Mouse (Mus musculus) embryonic facial prominence, embryonic 11.5 days (tissue): Measurements from ENCODE around the gene Pank2. TPM values are rescaled to one million over a fixed set of nuclear protein-coding genes. Genes with fewer than 3 reads are reported as not detected.

Experiments used
- ATAC-seq: fragments of 200-750 bp; cut with Nextera tagmentation; replicated peaks from 2 replicates; pipeline ENCODE4 v1.8.0; 2017; ENCODE audit warnings: low read depth; ENCODE audit not compliant: insufficient number of reproducible peaks, low FRiP score, low TSS enrichment
- DNase-seq: peaks from one replicate; pipeline ENCODE4 v3.0.0-alpha.2; 2015; ENCODE audit warnings: low spot score
- H3K27ac ChIP-seq: fragments of 300-500 bp; sonication (generic); replicated peaks from 2 replicates; pipeline ENCODE4 v1.5.1; 2014; ENCODE audit warnings: mild to moderate bottlenecking, low read depth, low read length, control low read depth
- H3K27me3 ChIP-seq: fragments of 300-500 bp; sonication (generic); 2 replicates; pipeline ENCODE4 v1.6.1; 2014; ENCODE audit warnings: mild to moderate bottlenecking, low read length, moderate library complexity, mixed read lengths; ENCODE audit not compliant: control insufficient read depth, insufficient read depth
- H3K36me3 ChIP-seq: fragments of 300-500 bp; sonication (generic); replicated peaks from 2 replicates; pipeline ENCODE4 v1.6.1; 2014; ENCODE audit warnings: low read depth, mild to moderate bottlenecking, low read length, moderate library complexity, mixed read lengths; ENCODE audit not compliant: control insufficient read depth, insufficient read depth
- H3K4me1 ChIP-seq: fragments of 300-500 bp; sonication (generic); 2 replicates; pipeline ENCODE4 v1.6.1; 2014; ENCODE audit warnings: low read length, mixed read lengths; ENCODE audit not compliant: control insufficient read depth, insufficient read depth
- H3K4me2 ChIP-seq: fragments of 300-500 bp; sonication (generic); 2 replicates; pipeline ENCODE4 v1.6.1; 2014; ENCODE audit warnings: low read depth, mild to moderate bottlenecking, control low read depth, low read length, moderate library complexity
- H3K4me3 ChIP-seq: fragments of 300-500 bp; sonication (generic); 2 replicates; pipeline ENCODE4 v1.5.1; 2014; ENCODE audit warnings: low read depth, low read length, control low read depth
- H3K9ac ChIP-seq: fragments of 300-500 bp; sonication (generic); replicated peaks from 2 replicates; pipeline ENCODE4 v1.6.1; 2014; ENCODE audit warnings: mild to moderate bottlenecking, control low read depth, low read length
- H3K9me3 ChIP-seq: fragments of 300-500 bp; sonication (generic); replicated peaks from 2 replicates; pipeline ENCODE4 v1.6.1; 2016; ENCODE audit warnings: mild to moderate bottlenecking, low read length, inconsistent platforms, mixed read lengths; ENCODE audit not compliant: control insufficient read depth
- whole genome bisulfite sequencing: fragments of 180-500 bp; shearing (Covaris S2); extraction: QIAGEN DNeasy Blood & Tissue Kit; methylation state at CpG from one replicate; pipeline ENCODE4 v1.1.7; 2014; 5-methylcytosine and 5-hydroxymethylcytosine counted together
- polyA plus RNA-seq: library from polyadenylated mRNA; unstranded; fragments of >200 nt; fragmentation: Nextera tagmentation; extraction: Ambion mirVana; gene quantifications from 2 replicates; pipeline ENCODE4 v1.2.1, GENCODE M21; 2014

Pank2 gene
- polyA plus RNA-seq, 1 experiment from 2014 or later: 68.0 TPM

DNA sequence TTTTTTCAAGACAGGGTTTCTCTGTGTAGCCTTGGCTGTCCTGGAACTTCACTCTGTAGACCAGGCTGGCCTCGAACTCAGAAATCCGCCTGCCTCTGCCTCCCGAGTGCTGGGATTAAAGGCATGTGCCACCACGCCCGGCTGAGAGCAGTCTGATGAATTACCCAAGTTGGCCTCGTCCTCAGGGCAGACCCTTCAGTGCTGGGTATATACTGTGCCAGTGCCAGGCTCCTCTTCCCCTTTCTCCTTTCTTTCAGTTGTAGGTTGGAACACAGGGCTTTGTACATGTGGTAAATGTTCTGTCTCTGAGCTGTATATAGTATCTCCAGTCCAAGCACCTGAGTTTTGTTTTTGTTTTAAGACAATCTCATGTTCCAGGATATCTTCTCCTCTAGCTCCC lies 1.7 kb downstream of the Pank2 start:
- no peak for ATAC-seq
- H3K9ac ChIP-seq: no peak overlapping the region
- 70% methylated on average over 6 of the region's 6 CpGs for WGBS

GRCm38 (mm10) chr2:131265056-131265455 lies 2.8 kb downstream of the Pank2 start:
- WGBS: 80% methylated on average over 2 of the region's 2 CpGs
- Histone ChIP-seq H3K9me3 (no peaks in the 10 kb centered on the region), H3K9ac (no peak overlapping the region), H3K36me3 (no peaks in the 10 kb centered on the region), H3K27me3 (no peaks in the 10 kb centered on the region), H3K4me1 (no peaks in the 10 kb centered on the region), H3K27ac (no peak overlapping the region), H3K4me2 (no peak overlapping the region), H3K4me3 (no peak overlapping the region)
- DNase-seq: no peak
- no peak for ATAC-seq

More for the DNA sequence above, 1.7 kb downstream of the Pank2 start:
- Histone ChIP-seq H3K4me1 (no peaks in the 10 kb centered on the region), H3K9me3 (no peaks in the 10 kb centered on the region), H3K27me3 (no peaks in the 10 kb centered on the region), H3K4me2 (no peak overlapping the region; the same call in 1 of the 2 replicates), H3K4me3 (no peak overlapping the region; the same call in 1 of the 2 replicates), H3K36me3 (no peaks in the 10 kb centered on the region), H3K27ac (no peak overlapping the region)
- no peak for DNase-seq

GRCm38 (mm10) chr2:131275493-131275892 lies 13.2 kb downstream of the Pank2 start:
- Histone ChIP-seq H3K27ac (no peak overlapping the region), H3K9ac (no peak overlapping the region), H3K4me2 (no peak overlapping the region), H3K36me3 (peaks cover 11% of the 10 kb centered on the region), H3K4me1 (no peaks in the 10 kb centered on the region), H3K9me3 (no peaks in the 10 kb centered on the region), H3K4me3 (no peak overlapping the region), H3K27me3 (no peaks in the 10 kb centered on the region)
- WGBS: 93% methylated on average over 3 of the region's 3 CpGs
- no peak for DNase-seq
- ATAC-seq: no peak

GRCm38 (mm10) chr2:131276722-131277121 lies 14.4 kb downstream of the Pank2 start:
- no peaks in the 10 kb centered on the region for H3K9me3 ChIP-seq
- 94% methylated on average over 5 of the region's 5 CpGs for WGBS
- DNase-seq (no peak), ATAC-seq (no peak)
- H3K4me2 ChIP-seq: no peak overlapping the region
- H3K27ac ChIP-seq: no peak overlapping the region
- H3K4me1 ChIP-seq: no peaks in the 10 kb centered on the region
- H3K27me3 ChIP-seq: no peaks in the 10 kb centered on the region
- no peak overlapping the region for H3K9ac ChIP-seq
- no peak overlapping the region for H3K4me3 ChIP-seq
- H3K36me3 ChIP-seq: peaks cover 11% of the 10 kb centered on the region

DNA sequence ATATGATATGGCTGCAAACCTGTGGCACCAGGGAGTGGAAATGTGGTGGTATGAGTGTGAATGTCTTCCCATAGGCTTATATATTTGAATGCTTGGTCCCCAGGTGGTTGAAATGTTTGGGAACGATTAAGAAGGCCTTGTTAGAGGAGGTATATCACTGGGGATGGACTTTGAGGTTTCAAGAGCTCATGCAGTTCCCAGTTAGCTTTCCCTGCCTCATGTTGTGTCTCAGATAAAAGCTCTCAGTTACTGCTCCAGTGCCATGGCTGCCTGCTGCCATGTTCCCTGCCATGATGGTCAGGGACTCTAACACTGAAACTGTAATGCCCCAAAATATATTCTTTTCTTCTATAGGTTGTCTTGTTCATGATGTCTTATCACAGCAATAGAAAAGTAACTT lies 19.3 kb downstream of the Pank2 start:
- Histone ChIP-seq H3K4me2 (no peak overlapping the region), H3K27me3 (no peaks in the 10 kb centered on the region), H3K9me3 (no peaks in the 10 kb centered on the region), H3K9ac (no peak overlapping the region), H3K36me3 (peaks cover 8% of the 10 kb centered on the region; the same call in 1 of the 2 replicates), H3K4me3 (no peak overlapping the region), H3K27ac (no peak overlapping the region), H3K4me1 (no peaks in the 10 kb centered on the region)
- no peak for DNase-seq
- no peak for ATAC-seq
- WGBS: 94% methylated on average over 1 of the region's 1 CpGs

- DNase-seq: peak; percentile 6
- H3K27me3 ChIP-seq: no peaks in the 10 kb centered on the region
- H3K9me3 ChIP-seq: no peaks in the 10 kb centered on the region
- H3K4me1 ChIP-seq: no peaks in the 10 kb centered on the region
- WGBS: 85% methylated on average over 1 of the region's 1 CpGs
- no peak overlapping the region for H3K4me2 ChIP-seq
- ATAC-seq: no peak
- H3K36me3 ChIP-seq: peaks cover 8% of the 10 kb centered on the region; the same call in 1 of the 2 replicates
- no peak overlapping the region for H3K9ac ChIP-seq
- H3K4me3 ChIP-seq: no peak overlapping the region
- no peak overlapping the region for H3K27ac ChIP-seq
These were observed 24.0 kb downstream of the Pank2 start for GRCm38 (mm10) chr2:131286276-131286675.

- H3K27ac ChIP-seq: no peak overlapping the region
- H3K36me3 ChIP-seq: peaks cover 10% of the 10 kb centered on the region
- H3K4me3 ChIP-seq: no peak overlapping the region
- no peak overlapping the region for H3K4me2 ChIP-seq
- H3K4me1 ChIP-seq: no peaks in the 10 kb centered on the region
- no peaks in the 10 kb centered on the region for H3K27me3 ChIP-seq
- no peak for ATAC-seq
- no peak overlapping the region for H3K9ac ChIP-seq
- H3K9me3 ChIP-seq: no peaks in the 10 kb centered on the region
- no peak for DNase-seq
These were observed 28.4 kb downstream of the Pank2 start for GRCm38 (mm10) chr2:131290669-131291068.

DNA sequence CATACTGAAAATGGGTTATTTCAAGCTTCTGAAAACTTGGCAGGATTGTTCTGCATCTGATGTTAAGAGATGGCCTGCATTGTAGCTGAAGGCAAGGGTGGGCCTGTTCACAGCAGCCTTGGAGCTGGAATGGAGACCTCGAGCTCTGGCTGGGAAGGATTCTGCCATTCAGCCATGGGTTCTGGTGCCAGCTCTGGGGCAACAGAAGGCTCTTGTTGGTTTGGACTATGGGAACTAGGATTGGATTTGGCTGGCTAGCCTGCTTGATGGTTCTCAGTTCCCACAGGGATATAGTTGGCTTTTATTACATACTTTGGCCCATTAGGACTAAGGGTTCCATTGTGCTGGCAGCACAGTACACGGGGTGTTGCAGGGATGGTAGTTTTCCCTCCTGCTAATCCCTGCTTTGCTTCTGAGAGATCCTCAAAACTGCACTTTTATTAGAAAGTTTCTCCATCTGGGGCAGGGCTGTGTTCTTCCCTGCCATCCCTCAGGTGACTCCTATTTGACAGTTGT lies 34.5 kb downstream of the Pank2 start:
- ATAC-seq (no peak), DNase-seq (no peak)
- H3K4me2 ChIP-seq: no peak overlapping the region
- no peaks in the 10 kb centered on the region for H3K9me3 ChIP-seq
- H3K27me3 ChIP-seq: no peaks in the 10 kb centered on the region
- peaks cover 9% of the 10 kb centered on the region for H3K36me3 ChIP-seq
- 96% methylated on average over 2 of the region's 2 CpGs for WGBS
- no peak overlapping the region for H3K27ac ChIP-seq
- no peaks in the 10 kb centered on the region for H3K4me1 ChIP-seq
- H3K9ac ChIP-seq: no peak overlapping the region
- H3K4me3 ChIP-seq: no peak overlapping the region
